Mouse (Mus musculus) hindbrain, embryonic 13.5 days (tissue): ENCODE data around the gene Gm13288. TPM values are rescaled to one million over a fixed set of nuclear protein-coding genes. Genes with fewer than 3 reads are reported as not detected.

Experiments
- polyA plus RNA-seq: library from polyadenylated mRNA; unstranded; fragments of >200 nt; fragmentation: Nextera tagmentation; extraction: Ambion mirVana; gene quantifications from 2 replicates; pipeline ENCODE4 v1.2.1, GENCODE M21; 2015

Gene Gm13288
- polyA plus RNA-seq, 1 experiment from 2014 or later: not detected

Other genes starting within 250 kb of the Gm13288 start
- gene Ifna15, start 247.3 kb upstream of the Gm13288 start, polyA plus RNA-seq: not detected in 2 replicates
- gene Ifna14, start 233.7 kb upstream of the Gm13288 start, polyA plus RNA-seq: not detected in 2 replicates
- gene Ifna9, start 213.1 kb upstream of the Gm13288 start, polyA plus RNA-seq: not detected in 2 replicates
- gene Ifna12, start 202.2 kb upstream of the Gm13288 start, polyA plus RNA-seq: not detected in 2 replicates
- gene C87499, start 171.1 kb upstream of the Gm13288 start, polyA plus RNA-seq: not detected in 2 replicates
- gene Ifna13, start 161.1 kb upstream of the Gm13288 start, polyA plus RNA-seq: not detected in 2 replicates
- not detected in 2 replicates for gene Ifna16, start 128.6 kb upstream of the Gm13288 start, polyA plus RNA-seq
- gene Ifna2, start 121.6 kb upstream of the Gm13288 start, polyA plus RNA-seq: not detected in 2 replicates
- gene Ifnab, start 114.2 kb upstream of the Gm13288 start, polyA plus RNA-seq: not detected in 2 replicates
- 1.6 and 2.6 TPM in 2 replicates for gene Gm26566, start 83.7 kb upstream of the Gm13288 start, polyA plus RNA-seq
- gene Klhl9, start 83.1 kb upstream of the Gm13288 start, polyA plus RNA-seq: 129 and 130 TPM in 2 replicates
- gene Gm13271, start 50.7 kb upstream of the Gm13288 start, polyA plus RNA-seq: not detected in 2 replicates
- gene Gm13283, start 45.4 kb upstream of the Gm13288 start, polyA plus RNA-seq: 0.22 TPM in 1 of 2 replicates, not detected in the other
- 0.22 TPM in 1 of 2 replicates, not detected in the other for gene Gm13290, start 31.7 kb upstream of the Gm13288 start, polyA plus RNA-seq
- not detected in 2 replicates for gene Gm13289, start 28.6 kb upstream of the Gm13288 start, polyA plus RNA-seq
- gene Gm13272, start 25.7 kb upstream of the Gm13288 start, polyA plus RNA-seq: not detected in 2 replicates
- gene Ifnz, start 23.4 kb upstream of the Gm13288 start, polyA plus RNA-seq: not detected in 2 replicates
- gene Gm13276, start 19.8 kb upstream of the Gm13288 start, polyA plus RNA-seq: not detected in 2 replicates
- gene Gm13277, start 16.9 kb upstream of the Gm13288 start, polyA plus RNA-seq: not detected in 2 replicates
- not detected in 2 replicates for gene Gm13278, start 14.0 kb upstream of the Gm13288 start, polyA plus RNA-seq
- gene Gm13275, start 11.0 kb upstream of the Gm13288 start, polyA plus RNA-seq: not detected in 2 replicates
- not detected in 2 replicates for gene Gm13279, start 8.1 kb upstream of the Gm13288 start, polyA plus RNA-seq
- gene Gm13285, start 5.9 kb upstream of the Gm13288 start, polyA plus RNA-seq: not detected in 2 replicates
- not detected in 2 replicates for gene Gm13287, start 2.3 kb upstream of the Gm13288 start, polyA plus RNA-seq
- gene Ifna7, start 10.7 kb downstream of the Gm13288 start, polyA plus RNA-seq: not detected in 2 replicates
- not detected in 2 replicates for gene Ifna11, start 14.4 kb downstream of the Gm13288 start, polyA plus RNA-seq
- not detected in 2 replicates for gene Ifna6, start 21.9 kb downstream of the Gm13288 start, polyA plus RNA-seq
- not detected in 2 replicates for gene Ifna5, start 30.0 kb downstream of the Gm13288 start, polyA plus RNA-seq
- gene Ifna4, start 36.3 kb downstream of the Gm13288 start, polyA plus RNA-seq: not detected in 2 replicates
- gene Ifna1, start 44.6 kb downstream of the Gm13288 start, polyA plus RNA-seq: not detected in 2 replicates
- gene Ifne, start 74.7 kb downstream of the Gm13288 start, polyA plus RNA-seq: not detected in 2 replicates